Mouse (Mus musculus) hindbrain, embryonic 16.5 days (tissue): ENCODE measurements around the gene Ssxb1. TPM values are rescaled to one million over a fixed set of nuclear protein-coding genes. Genes with fewer than 3 reads are reported as not detected.
"Not testable (repeated sequence)": the region's sequence is repeated elsewhere in the genome, so short reads cannot be mapped to it uniquely, and the experiment has no call there.

ENCODE experiments used
- ATAC-seq: fragments of 200-750 bp; cut with Nextera tagmentation; 2 replicates; pipeline ENCODE4 v1.8.0; 2017; ENCODE audit warnings: moderate TSS enrichment, moderate library complexity
- H3K27ac ChIP-seq: fragments of 300-500 bp; sonication (generic); 2 replicates; pipeline ENCODE4 v1.5.1; 2014; ENCODE audit warnings: low read depth, mild to moderate bottlenecking, control low read depth, low read length, moderate library complexity
- H3K27me3 ChIP-seq: fragments of 300-500 bp; sonication (generic); replicated peaks from 2 replicates; pipeline ENCODE4 v1.6.1; 2014; ENCODE audit warnings: low read length; ENCODE audit not compliant: control insufficient read depth, insufficient read depth
- H3K36me3 ChIP-seq: fragments of 300-500 bp; sonication (generic); 2 replicates; pipeline ENCODE4 v1.6.1; 2014; ENCODE audit warnings: mild to moderate bottlenecking, low read length, moderate library complexity, mixed read lengths; ENCODE audit not compliant: control insufficient read depth, insufficient read depth
- H3K4me1 ChIP-seq: fragments of 300-500 bp; sonication (generic); 2 replicates; pipeline ENCODE4 v1.6.1; 2014; ENCODE audit warnings: low read depth, low read length; ENCODE audit not compliant: control insufficient read depth, insufficient read depth
- H3K4me2 ChIP-seq: fragments of 300-500 bp; sonication (generic); 2 replicates; pipeline ENCODE4 v1.6.1; 2014; ENCODE audit warnings: mild to moderate bottlenecking, low read length, control low read depth, moderate library complexity
- H3K4me3 ChIP-seq: fragments of 300-500 bp; sonication (generic); 2 replicates; pipeline ENCODE4 v1.5.1; 2014; ENCODE audit warnings: mild to moderate bottlenecking, low read length, control low read depth, moderate library complexity
- H3K9ac ChIP-seq: fragments of 300-500 bp; sonication (generic); 2 replicates; pipeline ENCODE4 v1.6.1; 2014; ENCODE audit warnings: low read depth, mild to moderate bottlenecking, control low read depth, low read length, moderate library complexity
- H3K9me3 ChIP-seq: fragments of 300-500 bp; sonication (generic); 2 replicates; pipeline ENCODE4 v1.6.1; 2014; ENCODE audit warnings: mild to moderate bottlenecking, low read length, moderate library complexity; ENCODE audit not compliant: control insufficient read depth
- WGBS: fragments of 180-500 bp; shearing (Covaris S2); extraction: QIAGEN DNeasy Blood & Tissue Kit; methylation state at CpG from one replicate; pipeline ENCODE4 v1.1.7; 2014; 5-methylcytosine and 5-hydroxymethylcytosine counted together
- polyA plus RNA-seq: library from polyadenylated mRNA; unstranded; fragments of >200 nt; fragmentation: Nextera tagmentation; extraction: Ambion mirVana; gene quantifications from 2 replicates; pipeline ENCODE4 v1.2.1, GENCODE M21; 2015

The Ssxb1 gene
- not detected in 2 replicates for polyA plus RNA-seq

DNA sequence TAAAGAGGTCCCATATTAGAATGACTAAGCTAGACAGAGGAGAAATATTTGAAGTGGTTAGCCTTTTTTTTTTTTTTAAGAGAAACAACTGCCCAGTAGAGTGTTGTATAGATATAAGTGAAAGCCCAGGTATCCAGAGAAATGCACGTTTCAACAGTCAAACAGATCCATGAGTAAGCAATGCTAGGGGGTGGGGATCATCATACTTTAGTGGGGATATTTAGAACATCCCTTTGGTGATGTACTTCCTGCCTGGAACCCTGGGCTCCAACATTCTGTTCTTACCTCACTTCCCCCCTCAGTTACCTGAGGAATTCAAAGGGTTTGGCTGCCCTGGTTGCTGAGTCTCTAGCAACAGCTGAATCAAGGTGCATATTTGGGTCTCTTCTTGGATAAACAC, at the start of gene Ssxb1:
Ssxb1 (plus strand) TSS at position 301 of the 400 bp plus-strand sequence.
- H3K9me3 ChIP-seq, H3K27ac ChIP-seq, H3K36me3 ChIP-seq, H3K4me3 ChIP-seq, H3K4me1 ChIP-seq, H3K9ac ChIP-seq, H3K4me2 ChIP-seq, ATAC-seq, H3K27me3 ChIP-seq: not testable (repeated sequence)
- 17% methylated on average over 1 of the region's 1 CpGs for WGBS

DNA sequence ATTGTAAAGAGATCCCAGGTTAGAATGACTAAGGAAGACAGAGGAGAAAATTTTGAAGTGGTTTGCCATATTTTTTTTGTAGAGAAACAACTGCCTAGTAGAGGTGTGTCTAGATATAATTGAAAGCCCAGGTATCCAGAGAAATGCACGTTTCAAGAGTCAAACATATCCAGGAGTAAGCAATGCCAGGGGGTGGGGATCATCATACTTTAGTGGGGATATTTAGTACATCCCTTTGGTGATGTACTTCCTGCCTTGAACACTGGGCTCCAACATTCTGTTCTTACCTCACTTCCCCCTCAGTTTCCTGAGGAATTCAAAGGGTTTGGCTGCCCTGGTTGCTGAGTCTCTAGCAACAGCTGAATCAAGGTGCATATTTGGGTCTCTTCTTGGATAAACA, 46.4 kb upstream of the Ssxb1 start, which contains the start of gene Ssxb9:
Ssxb9 (plus strand) TSS at position 301 of the 400 bp plus-strand sequence.
- not testable (repeated sequence) for H3K4me2 ChIP-seq, ATAC-seq, H3K27me3 ChIP-seq, H3K4me3 ChIP-seq, H3K27ac ChIP-seq, H3K36me3 ChIP-seq, H3K9ac ChIP-seq, H3K4me1 ChIP-seq, H3K9me3 ChIP-seq
- WGBS = 13% methylated on average over 1 of the region's 1 CpGs

DNA sequence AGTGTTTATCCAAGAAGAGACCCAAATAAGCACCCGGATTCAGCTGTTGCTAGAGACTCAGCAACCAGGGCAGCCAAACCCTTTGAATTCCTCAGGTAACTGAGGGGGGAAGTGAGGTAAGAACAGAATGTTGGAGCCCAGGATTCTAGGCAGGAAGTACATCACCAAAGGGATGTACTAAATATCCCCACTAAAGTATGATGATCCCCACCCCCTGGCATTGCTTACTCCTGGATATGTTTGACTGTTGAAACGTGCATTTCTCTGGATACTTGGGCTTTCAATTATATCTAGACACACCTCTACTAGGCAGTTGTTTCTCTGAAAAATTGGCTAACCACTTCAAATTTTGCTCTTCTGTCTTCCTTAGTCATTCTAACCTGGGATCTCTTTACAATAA, 48.5 kb downstream of the Ssxb1 start, which contains the start of gene Ssxb2:
Ssxb2 (minus strand) TSS at position 101 of the 400 bp plus-strand sequence.
- 75% methylated on average over 2 of the region's 2 CpGs for WGBS
- ATAC-seq, H3K27ac ChIP-seq, H3K9me3 ChIP-seq, H3K9ac ChIP-seq, H3K27me3 ChIP-seq, H3K4me1 ChIP-seq, H3K36me3 ChIP-seq, H3K4me3 ChIP-seq, H3K4me2 ChIP-seq: not testable (repeated sequence)

Other genes with a start within 250 kb of the Ssxb1 start
- gene Tbc1d25, start 237.1 kb upstream of the Ssxb1 start, polyA plus RNA-seq = 23.2 and 23.3 TPM in 2 replicates
- 34.8 and 36.6 TPM in 2 replicates for gene Ebp, start 219.8 kb upstream of the Ssxb1 start, polyA plus RNA-seq
- gene Porcn, start 206.8 kb upstream of the Ssxb1 start, polyA plus RNA-seq = 50.7 and 55.4 TPM in 2 replicates
- 49.9 and 52.8 TPM in 2 replicates for gene Ftsj1, start 160.9 kb upstream of the Ssxb1 start, polyA plus RNA-seq
- gene Slc38a5, start 142.2 kb upstream of the Ssxb1 start, polyA plus RNA-seq = 34.6 and 43.0 TPM in 2 replicates
- gene Ssxb10, start 85.9 kb upstream of the Ssxb1 start, polyA plus RNA-seq = not detected in 2 replicates
- not detected in 2 replicates for gene Ssxb9, start 46.3 kb upstream of the Ssxb1 start, polyA plus RNA-seq
- gene Ssxb2, start 48.4 kb downstream of the Ssxb1 start, polyA plus RNA-seq = not detected in 2 replicates
- gene Gm14459, start 111.6 kb downstream of the Ssxb1 start, polyA plus RNA-seq = not detected in 2 replicates
- gene Ssxb6, start 134.9 kb downstream of the Ssxb1 start, polyA plus RNA-seq = not detected in 2 replicates
- not detected in 2 replicates for gene Ssxb3, start 178.5 kb downstream of the Ssxb1 start, polyA plus RNA-seq